Mouse (Mus musculus) lung, embryonic 14.5 days (tissue): Measurements from ENCODE around the gene Hsd17b13. TPM values are rescaled to one million over a fixed set of nuclear protein-coding genes. Genes with fewer than 3 reads are reported as not detected.

Source experiments
- ATAC-seq: fragments of 200-750 bp; cut with Nextera tagmentation; 2 replicates; pipeline ENCODE4 v1.8.0; 2017; ENCODE audit warnings: mild to moderate bottlenecking, moderate TSS enrichment, moderate library complexity; ENCODE audit not compliant: insufficient read depth
- DNase-seq: peaks from one replicate; pipeline ENCODE4 v3.0.0-alpha.2; 2015
- H3K27ac ChIP-seq: fragments of 300-500 bp; sonication (generic); 2 replicates; pipeline ENCODE4 v1.5.1; 2014; ENCODE audit warnings: low read depth, mild to moderate bottlenecking, moderate library complexity
- H3K27me3 ChIP-seq: fragments of 300-500 bp; sonication (generic); 2 replicates; pipeline ENCODE4 v1.6.1; 2014; ENCODE audit warnings: low read length, control low read depth; ENCODE audit not compliant: insufficient read depth
- H3K36me3 ChIP-seq: fragments of 300-500 bp; sonication (generic); 2 replicates; pipeline ENCODE4 v1.6.1; 2014; ENCODE audit warnings: control low read depth; ENCODE audit not compliant: insufficient read depth
- H3K4me1 ChIP-seq: fragments of 300-500 bp; sonication (generic); 2 replicates; pipeline ENCODE4 v1.6.1; 2014; ENCODE audit warnings: antibody characterized with exemption, control low read depth; ENCODE audit not compliant: insufficient read depth
- H3K4me2 ChIP-seq: fragments of 300-500 bp; sonication (generic); 2 replicates; pipeline ENCODE4 v1.6.1; 2014; ENCODE audit warnings: mild to moderate bottlenecking
- H3K4me3 ChIP-seq: fragments of 300-500 bp; sonication (generic); 2 replicates; pipeline ENCODE4 v1.5.1; 2014; ENCODE audit warnings: low read depth, low read length
- H3K9ac ChIP-seq: fragments of 300-500 bp; sonication (generic); 2 replicates; pipeline ENCODE4 v1.6.1; 2014
- H3K9me3 ChIP-seq: fragments of 300-500 bp; sonication (generic); 2 replicates; pipeline ENCODE4 v1.6.1; 2016; ENCODE audit warnings: low read depth, low read length, control low read depth
- CTCF ChIP-seq: IDR thresholded peaks from 2 replicates; pipeline ENCODE4 v1.5.1; 2016; ENCODE audit warnings: antibody characterized with exemption, low read depth
- WGBS: fragments of 180-500 bp; shearing (Covaris S2); extraction: QIAGEN DNeasy Blood & Tissue Kit; methylation state at CpG from one replicate; pipeline ENCODE4 v1.1.7; 2014; 5-methylcytosine and 5-hydroxymethylcytosine counted together
- polyA plus RNA-seq: library from polyadenylated mRNA; unstranded; fragments of >200 nt; fragmentation: Nextera tagmentation; extraction: Ambion mirVana; gene quantifications from 2 replicates; pipeline ENCODE4 v1.2.1, GENCODE M21; 2014

Hsd17b13 gene
- polyA plus RNA-seq, 1 experiment from 2014 or later: 0.61 TPM

- no peaks in the 10 kb centered on the region for H3K27me3 ChIP-seq
- H3K27ac ChIP-seq: no peak overlapping the region
- DNase-seq (no peak), ATAC-seq (no peak)
- WGBS: 77% methylated on average over 6 of the region's 6 CpGs
- H3K4me3 ChIP-seq: no peak overlapping the region
- H3K9ac ChIP-seq: no peak overlapping the region
- H3K9me3 ChIP-seq: no peaks in the 10 kb centered on the region
- no peaks in the 10 kb centered on the region for H3K4me1 ChIP-seq
- TF ChIP-seq CTCF: no peak
- H3K4me2 ChIP-seq: no peak overlapping the region
- no peaks in the 10 kb centered on the region for H3K36me3 ChIP-seq
Measured at GRCm38 (mm10) chr5:103923101-103923500, 54.1 kb downstream of the Hsd17b13 start.

- Histone ChIP-seq H3K4me1 (no peaks in the 10 kb centered on the region), H3K9ac (no peak overlapping the region), H3K4me2 (no peak overlapping the region), H3K9me3 (no peaks in the 10 kb centered on the region), H3K27ac (no peak overlapping the region), H3K4me3 (no peak overlapping the region), H3K36me3 (no peaks in the 10 kb centered on the region), H3K27me3 (no peaks in the 10 kb centered on the region)
- peak; percentile 44 for DNase-seq
- no peak for TF ChIP-seq CTCF
- ATAC-seq: no peak
- WGBS: 58% methylated on average over 5 of the region's 5 CpGs
Measured at GRCm38 (mm10) chr5:103922436-103922835, 54.8 kb downstream of the Hsd17b13 start.

GRCm38 (mm10) chr5:103919497-103919896 lies 57.7 kb downstream of the Hsd17b13 start:
- Histone ChIP-seq H3K4me1 (no peaks in the 10 kb centered on the region), H3K9me3 (no peaks in the 10 kb centered on the region), H3K9ac (no peak overlapping the region), H3K36me3 (no peaks in the 10 kb centered on the region), H3K4me3 (no peak overlapping the region), H3K27ac (no peak overlapping the region), H3K27me3 (no peaks in the 10 kb centered on the region), H3K4me2 (no peak overlapping the region)
- no peak for DNase-seq
- 79% methylated on average over 4 of the region's 4 CpGs for WGBS
- ATAC-seq: no peak
- TF ChIP-seq CTCF: no peak

- no peak for TF ChIP-seq CTCF
- no peak overlapping the region for H3K9ac ChIP-seq
- no peaks in the 10 kb centered on the region for H3K36me3 ChIP-seq
- ATAC-seq: no peak
- no peaks in the 10 kb centered on the region for H3K9me3 ChIP-seq
- no peak overlapping the region for H3K27ac ChIP-seq
- no peak for DNase-seq
- H3K4me1 ChIP-seq: no peaks in the 10 kb centered on the region
- 56% methylated on average over 3 of the region's 3 CpGs for WGBS
- H3K4me3 ChIP-seq: no peak overlapping the region
- no peaks in the 10 kb centered on the region for H3K27me3 ChIP-seq
- no peak overlapping the region for H3K4me2 ChIP-seq
Measured at GRCm38 (mm10) chr5:103918233-103918632, 59.0 kb downstream of the Hsd17b13 start.

GRCm38 (mm10) chr5:103917357-103917895 lies 59.8 kb downstream of the Hsd17b13 start:
- Histone ChIP-seq H3K4me1 (no peaks in the 10 kb centered on the region), H3K9me3 (no peaks in the 10 kb centered on the region), H3K27me3 (0 out of 2 replicates have a peak, but pooled peaks cover 3% of the 10 kb centered on the region), H3K4me2 (no peak overlapping the region), H3K27ac (no peak overlapping the region), H3K9ac (no peak overlapping the region), H3K36me3 (no peaks in the 10 kb centered on the region), H3K4me3 (no peak overlapping the region)
- WGBS: 64% methylated on average over 8 of the region's 8 CpGs
- no peak for TF ChIP-seq CTCF
- ATAC-seq: no peak
- no peak for DNase-seq

- TF ChIP-seq CTCF: no peak
- WGBS: 52% methylated on average over 12 of the region's 12 CpGs
- Histone ChIP-seq H3K9ac (no peak overlapping the region), H3K4me1 (no peaks in the 10 kb centered on the region), H3K9me3 (no peaks in the 10 kb centered on the region), H3K4me3 (no peak overlapping the region), H3K27me3 (0 out of 2 replicates have a peak, but pooled peaks cover 3% of the 10 kb centered on the region), H3K4me2 (no peak overlapping the region), H3K36me3 (no peaks in the 10 kb centered on the region), H3K27ac (no peak overlapping the region)
- DNase-seq: no peak
- no peak for ATAC-seq
Measured at GRCm38 (mm10) chr5:103916595-103917356, 60.4 kb downstream of the Hsd17b13 start.

GRCm38 (mm10) chr5:103914335-103915226 lies 62.6 kb downstream of the Hsd17b13 start:
- TF ChIP-seq CTCF: peak; percentile 46
- DNase-seq (no peak), ATAC-seq (no peak)
- no peak overlapping the region for H3K4me2 ChIP-seq
- H3K36me3 ChIP-seq: no peaks in the 10 kb centered on the region
- 56% methylated on average over 11 of the region's 11 CpGs for WGBS
- H3K27me3 ChIP-seq: 0 out of 2 replicates have a peak, but pooled peaks cover 3% of the 10 kb centered on the region
- H3K27ac ChIP-seq: no peak overlapping the region
- H3K4me3 ChIP-seq: no peak overlapping the region
- H3K9me3 ChIP-seq: no peaks in the 10 kb centered on the region
- peaks cover 2% of the 10 kb centered on the region; the same call in 1 of the 2 replicates for H3K4me1 ChIP-seq
- H3K9ac ChIP-seq: no peak overlapping the region
